Mouse (Mus musculus) kidney, embryonic 14.5 days (tissue): ENCODE results near the gene AU040320. TPM values are rescaled to one million over a fixed set of nuclear protein-coding genes. Genes with fewer than 3 reads are reported as not detected.

Source experiments
- ATAC-seq: fragments of 200-750 bp; cut with Nextera tagmentation; 2 replicates; pipeline ENCODE4 v1.8.0; 2017; ENCODE audit warnings: moderate number of reproducible peaks, mild to moderate bottlenecking, moderate TSS enrichment, moderate library complexity; ENCODE audit not compliant: low FRiP score, low TSS enrichment
- H3K27ac ChIP-seq: fragments of 300-500 bp; sonication (generic); 2 replicates; pipeline ENCODE4 v1.5.1; 2014; ENCODE audit warnings: low read depth, mild to moderate bottlenecking, low read length, moderate library complexity, mixed read lengths
- H3K27me3 ChIP-seq: fragments of 300-500 bp; sonication (generic); 2 replicates; pipeline ENCODE4 v1.6.1; 2014; ENCODE audit warnings: mild to moderate bottlenecking, low read length; ENCODE audit not compliant: control insufficient read depth, insufficient read depth
- H3K36me3 ChIP-seq: fragments of 300-500 bp; sonication (generic); 2 replicates; pipeline ENCODE4 v1.6.1; 2014; ENCODE audit warnings: low read length, mixed read lengths; ENCODE audit not compliant: control insufficient read depth, insufficient read depth
- H3K4me1 ChIP-seq: fragments of 300-500 bp; sonication (generic); 2 replicates; pipeline ENCODE4 v1.6.1; 2014; ENCODE audit warnings: low read length, mixed read lengths; ENCODE audit not compliant: control insufficient read depth, insufficient read depth
- H3K4me2 ChIP-seq: fragments of 300-500 bp; sonication (generic); replicated peaks from 2 replicates; pipeline ENCODE4 v1.6.1; 2014; ENCODE audit warnings: low read depth, mild to moderate bottlenecking, low read length
- H3K4me3 ChIP-seq: fragments of 300-500 bp; sonication (generic); 2 replicates; pipeline ENCODE4 v1.5.1; 2014; ENCODE audit warnings: mild to moderate bottlenecking, low read length
- H3K9ac ChIP-seq: fragments of 300-500 bp; sonication (generic); 2 replicates; pipeline ENCODE4 v1.6.1; 2014; ENCODE audit warnings: low read depth, mild to moderate bottlenecking, low read length, moderate library complexity
- H3K9me3 ChIP-seq: fragments of 300-500 bp; sonication (generic); 2 replicates; pipeline ENCODE4 v1.6.1; 2016; ENCODE audit warnings: low read length; ENCODE audit not compliant: control insufficient read depth
- WGBS: fragments of 180-500 bp; shearing (Covaris S2); extraction: QIAGEN DNeasy Blood & Tissue Kit; methylation state at CpG from one replicate; pipeline ENCODE4 v1.1.7; 2014; 5-methylcytosine and 5-hydroxymethylcytosine counted together
- polyA plus RNA-seq: library from polyadenylated mRNA; unstranded; fragments of >200 nt; fragmentation: Nextera tagmentation; extraction: Ambion mirVana; gene quantifications from 2 replicates; pipeline ENCODE4 v1.2.1, GENCODE M21; 2014

The AU040320 gene
- polyA plus RNA-seq, 1 experiment from 2014 or later, result 23.4 TPM

DNA sequence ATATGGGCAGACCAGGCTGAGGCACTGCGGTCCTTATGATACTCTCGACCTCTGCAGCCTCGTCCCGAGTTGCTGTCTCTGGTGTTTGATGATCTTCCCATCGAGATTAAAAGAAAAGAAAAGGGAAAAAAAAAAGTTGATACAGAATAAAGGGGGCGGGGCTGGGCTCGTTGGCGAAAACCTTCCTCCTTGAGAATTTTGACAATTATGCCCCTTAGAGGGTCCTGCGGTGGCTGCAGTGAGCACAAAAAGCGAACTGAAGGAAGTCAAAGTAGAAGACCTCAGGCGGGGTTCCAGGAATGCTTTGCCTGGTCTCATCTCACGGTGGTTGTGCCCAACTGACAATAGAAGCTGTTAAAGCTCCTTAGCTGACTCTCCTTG lies 877 bp downstream of the AU040320 start:
- H3K27me3 ChIP-seq, result no peaks in the 10 kb centered on the region
- H3K4me1 ChIP-seq, result peaks cover 6% of the 10 kb centered on the region
- peak overlapping the region; percentile 70 for H3K9ac ChIP-seq
- H3K36me3 ChIP-seq, result peaks cover 12% of the 10 kb centered on the region
- peak overlapping the region; percentile 97 for H3K4me2 ChIP-seq
- H3K4me3 ChIP-seq, result peak overlapping the region; percentile 89
- no peaks in the 10 kb centered on the region for H3K9me3 ChIP-seq
- under 1% methylated on average over 12 of the region's 12 CpGs for WGBS
- H3K27ac ChIP-seq, result no peak overlapping the region
- no peak for ATAC-seq

DNA sequence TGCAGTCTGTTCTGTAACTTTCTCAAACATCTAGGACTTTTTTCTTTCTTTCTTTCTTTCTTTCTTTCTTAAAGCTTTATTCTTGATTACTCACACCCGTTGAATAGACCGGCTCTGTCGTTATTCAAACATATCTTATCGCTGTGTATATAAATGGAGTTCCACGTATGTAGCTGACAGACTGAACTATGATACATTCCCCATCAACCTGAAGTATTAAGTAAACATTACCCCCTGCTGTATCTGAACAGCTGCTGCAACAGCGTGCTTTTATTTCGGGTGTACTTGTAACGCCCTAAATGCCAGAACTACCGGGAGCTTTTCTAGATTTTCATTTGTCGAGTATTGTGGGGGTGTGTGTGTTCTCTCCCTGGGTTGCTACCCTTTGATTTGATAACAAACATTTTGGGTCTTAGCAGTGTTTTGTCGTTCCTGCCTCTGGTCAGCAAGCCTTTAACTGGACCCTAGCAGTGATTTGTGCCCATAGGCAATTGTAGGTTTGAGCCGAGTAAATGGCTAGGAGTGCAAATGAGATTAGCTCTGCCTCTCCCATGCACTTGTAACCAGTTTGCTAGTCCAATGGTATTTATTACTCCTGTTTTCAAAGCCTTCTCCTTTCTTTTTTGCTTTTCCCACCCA lies 1.5 kb downstream of the AU040320 start:
- peaks cover 6% of the 10 kb centered on the region for H3K4me1 ChIP-seq
- no peak for ATAC-seq
- no peaks in the 10 kb centered on the region for H3K9me3 ChIP-seq
- no peak overlapping the region for H3K27ac ChIP-seq
- peak overlapping the region; percentile 97 for H3K4me2 ChIP-seq
- peaks cover 12% of the 10 kb centered on the region for H3K36me3 ChIP-seq
- H3K4me3 ChIP-seq, result peak overlapping the region; percentile 89
- H3K9ac ChIP-seq, result 0 out of 2 replicates have a peak overlapping the region, but pooled peaks have one; percentile 70
- WGBS, result 50% methylated on average over 12 of the region's 12 CpGs
- H3K27me3 ChIP-seq, result no peaks in the 10 kb centered on the region

DNA sequence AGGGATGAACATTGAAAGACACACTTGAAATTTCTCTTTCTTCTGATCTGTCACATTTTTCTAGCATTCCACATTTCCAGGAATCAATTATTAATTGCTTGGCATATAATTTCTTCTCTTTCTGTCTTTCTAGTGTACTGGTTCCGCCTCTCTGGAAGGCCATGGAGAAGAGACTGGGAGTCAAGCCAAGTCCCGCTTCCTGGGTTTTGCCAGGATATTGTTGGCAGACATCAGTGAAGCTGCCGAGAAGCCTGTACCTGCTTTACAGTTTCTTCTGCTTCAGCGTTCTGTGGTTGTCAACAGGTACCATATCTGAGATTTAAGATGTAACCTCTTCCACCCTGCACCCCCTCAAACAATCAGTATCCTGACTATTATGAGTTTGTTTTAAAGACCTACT lies 3.4 kb downstream of the AU040320 start:
- no peak overlapping the region for H3K4me3 ChIP-seq
- H3K4me1 ChIP-seq, result peaks cover 4% of the 10 kb centered on the region
- WGBS, result 84% methylated on average over 4 of the region's 4 CpGs
- no peaks in the 10 kb centered on the region for H3K27me3 ChIP-seq
- no peak overlapping the region for H3K4me2 ChIP-seq
- no peak for ATAC-seq
- H3K9ac ChIP-seq, result no peak overlapping the region
- H3K27ac ChIP-seq, result no peak overlapping the region
- H3K36me3 ChIP-seq, result peaks cover 12% of the 10 kb centered on the region; the same call in 1 of the 2 replicates
- H3K9me3 ChIP-seq, result no peaks in the 10 kb centered on the region

DNA sequence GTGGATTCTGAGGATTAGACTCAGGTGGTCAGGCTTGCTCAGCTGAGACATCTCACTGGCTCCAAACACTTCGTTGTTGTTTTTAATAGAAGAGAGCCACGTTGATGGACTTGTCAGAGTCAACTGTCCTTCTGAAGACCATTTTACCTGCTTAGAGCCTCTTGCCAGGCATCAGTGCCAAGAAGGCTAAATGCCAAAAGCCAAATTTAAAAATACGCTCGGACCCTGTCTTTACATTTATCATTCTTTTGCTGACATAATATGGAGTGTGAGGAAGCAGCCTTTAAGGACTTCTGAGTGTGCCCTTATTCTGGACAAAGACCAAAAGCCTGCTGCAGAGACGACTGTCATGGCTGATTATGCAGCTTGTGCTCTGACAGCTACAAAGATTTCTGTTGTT lies 5.0 kb downstream of the AU040320 start:
- no peak overlapping the region for H3K27ac ChIP-seq
- H3K9me3 ChIP-seq, result no peaks in the 10 kb centered on the region
- H3K9ac ChIP-seq, result no peak overlapping the region
- 83% methylated on average over 5 of the region's 5 CpGs for WGBS
- H3K4me1 ChIP-seq, result no peaks in the 10 kb centered on the region
- H3K27me3 ChIP-seq, result no peaks in the 10 kb centered on the region
- H3K36me3 ChIP-seq, result peaks cover 12% of the 10 kb centered on the region; the same call in 1 of the 2 replicates
- H3K4me2 ChIP-seq, result no peak overlapping the region
- no peak overlapping the region for H3K4me3 ChIP-seq
- ATAC-seq, result no peak

DNA sequence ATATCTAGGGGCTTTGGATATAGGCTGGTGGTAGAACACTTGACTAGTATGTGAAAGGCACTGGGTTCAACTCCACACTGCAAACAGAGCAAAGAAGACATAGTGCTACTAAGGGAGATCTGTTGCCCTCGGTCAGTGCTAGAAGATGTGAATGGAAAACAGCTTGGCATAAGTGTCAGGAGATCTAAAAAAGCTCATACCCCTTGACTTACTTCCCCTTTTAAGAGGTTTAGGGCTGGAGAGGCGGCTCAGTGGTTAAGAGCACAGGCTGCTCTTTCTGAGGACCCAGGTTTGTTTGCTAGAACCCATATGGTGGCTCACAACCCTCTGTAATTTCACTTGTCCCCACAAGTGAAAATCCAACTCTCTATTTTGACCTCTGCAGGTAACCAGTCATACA lies 6.1 kb downstream of the AU040320 start:
- no peak for ATAC-seq
- Histone ChIP-seq H3K36me3 (peaks cover 15% of the 10 kb centered on the region; the same call in 1 of the 2 replicates), H3K9me3 (no peaks in the 10 kb centered on the region), H3K27ac (no peak overlapping the region), H3K27me3 (no peaks in the 10 kb centered on the region), H3K9ac (no peak overlapping the region), H3K4me2 (no peak overlapping the region), H3K4me1 (no peaks in the 10 kb centered on the region), H3K4me3 (no peak overlapping the region)
- 91% methylated on average over 2 of the region's 2 CpGs for WGBS

DNA sequence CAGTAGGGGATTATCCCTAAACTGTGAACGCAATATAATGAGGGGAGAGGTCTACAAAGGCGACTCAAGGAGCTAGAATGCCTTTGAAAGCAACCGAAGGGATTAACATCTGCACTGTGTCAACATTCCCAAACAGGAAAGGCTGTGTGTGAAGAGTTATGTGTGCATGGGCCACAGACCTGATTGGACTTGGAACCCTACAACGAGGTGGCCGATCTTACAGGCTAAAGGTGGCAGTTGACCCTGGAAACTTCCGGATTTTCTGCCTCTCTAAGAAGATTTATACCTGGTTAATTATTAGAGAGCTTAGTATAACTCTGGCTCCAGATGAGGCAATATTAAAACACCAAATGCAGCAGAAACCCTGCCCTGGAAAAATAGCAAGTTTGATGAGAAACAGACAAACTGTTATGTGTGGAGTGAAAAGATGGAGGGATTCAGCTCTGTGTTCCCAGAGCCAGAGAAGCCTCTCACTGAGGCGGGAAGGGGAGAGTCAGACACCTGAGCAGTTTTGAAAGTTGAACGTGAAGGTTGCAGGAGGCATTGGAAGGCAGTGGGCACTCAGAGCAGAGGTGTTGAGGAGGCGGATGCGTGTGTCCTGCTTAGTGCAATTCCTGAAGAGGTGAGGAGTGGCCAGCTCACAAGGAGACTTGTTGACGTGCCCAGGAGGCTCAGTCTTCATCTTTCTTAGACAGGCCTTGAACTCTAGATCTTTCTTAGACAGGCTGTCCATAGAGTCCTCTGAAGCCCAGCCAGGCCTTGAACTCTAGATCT lies 9.4 kb downstream of the AU040320 start:
- Histone ChIP-seq H3K4me2 (no peak overlapping the region), H3K4me1 (no peaks in the 10 kb centered on the region), H3K27ac (no peak overlapping the region), H3K36me3 (peaks cover 15% of the 10 kb centered on the region; the same call in 1 of the 2 replicates), H3K4me3 (no peak overlapping the region), H3K27me3 (no peaks in the 10 kb centered on the region), H3K9me3 (no peaks in the 10 kb centered on the region), H3K9ac (no peak overlapping the region)
- 74% methylated on average over 11 of the region's 11 CpGs for WGBS
- no peak for ATAC-seq

DNA sequence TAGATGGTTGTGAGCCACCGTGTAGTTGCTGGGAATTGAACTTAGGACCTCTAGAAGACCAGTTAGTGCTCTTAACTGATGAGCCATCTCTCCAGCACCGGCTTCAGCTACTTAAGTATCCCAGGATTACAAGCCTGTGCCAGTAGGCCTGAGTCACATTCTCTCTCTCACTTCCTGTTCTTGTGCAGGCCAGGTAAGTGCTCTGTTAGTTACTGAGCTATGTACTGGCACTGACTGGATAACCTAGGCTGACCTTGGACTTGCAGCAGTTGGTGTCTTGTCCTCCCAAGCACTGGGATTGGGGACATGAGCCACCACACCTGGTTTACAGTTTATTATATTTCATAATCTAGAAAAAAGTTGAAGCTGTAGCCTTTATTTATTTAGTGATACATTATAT lies 10.1 kb downstream of the AU040320 start:
- no peak overlapping the region for H3K4me3 ChIP-seq
- H3K27me3 ChIP-seq, result no peaks in the 10 kb centered on the region
- no peak overlapping the region for H3K27ac ChIP-seq
- no peaks in the 10 kb centered on the region for H3K4me1 ChIP-seq
- no peak overlapping the region for H3K9ac ChIP-seq
- no peak for ATAC-seq
- H3K4me2 ChIP-seq, result no peak overlapping the region
- H3K36me3 ChIP-seq, result peaks cover 15% of the 10 kb centered on the region; the same call in 1 of the 2 replicates
- no peaks in the 10 kb centered on the region for H3K9me3 ChIP-seq
- 80% methylated on average over 2 of the region's 2 CpGs for WGBS

DNA sequence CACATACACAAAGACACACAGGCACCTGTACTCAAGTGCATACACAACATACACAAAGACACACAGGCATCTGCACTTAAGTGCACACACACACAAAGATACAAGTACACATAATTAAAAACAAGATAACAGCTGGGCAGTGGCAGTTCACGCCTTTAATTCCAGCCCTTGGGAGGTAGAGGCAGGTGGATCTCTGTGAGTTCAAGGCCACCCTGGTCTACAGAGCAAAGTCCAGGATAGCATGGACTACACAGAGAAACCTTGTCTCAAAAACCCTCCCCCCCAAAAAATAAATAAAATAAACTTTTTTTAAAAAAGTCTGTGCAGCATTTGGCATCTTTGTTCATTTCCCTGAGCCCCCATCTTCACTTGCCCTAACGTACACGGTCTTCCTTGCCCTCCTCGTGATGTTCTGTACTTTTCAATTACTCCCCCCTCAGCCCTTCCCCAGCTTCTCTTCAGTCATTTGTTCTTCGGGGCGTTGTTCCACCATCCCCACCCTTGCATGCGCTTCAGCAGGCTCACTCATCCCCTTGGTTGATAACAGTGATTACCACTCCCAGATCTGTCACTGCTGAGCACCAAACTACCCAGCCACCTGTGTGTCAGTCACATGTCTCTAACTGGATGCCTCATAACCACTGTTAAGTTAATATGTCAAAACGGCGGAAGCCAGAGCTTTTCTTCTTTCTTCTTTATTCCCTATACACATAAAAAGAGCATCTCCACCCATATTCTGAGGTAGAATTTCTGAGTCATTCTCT lies 16.6 kb downstream of the AU040320 start:
- H3K27me3 ChIP-seq, result no peaks in the 10 kb centered on the region
- no peak overlapping the region for H3K9ac ChIP-seq
- ATAC-seq, result no peak
- no peaks in the 10 kb centered on the region for H3K4me1 ChIP-seq
- 0 out of 2 replicates have a peak, but pooled peaks cover 3% of the 10 kb centered on the region for H3K36me3 ChIP-seq
- H3K4me3 ChIP-seq, result no peak overlapping the region
- WGBS, result 87% methylated on average over 9 of the region's 9 CpGs
- H3K4me2 ChIP-seq, result no peak overlapping the region
- H3K9me3 ChIP-seq, result no peaks in the 10 kb centered on the region
- no peak overlapping the region for H3K27ac ChIP-seq
